Mouse (Mus musculus): Measurements from ENCODE around the gene C130026I21Rik.
"Not testable (repeated sequence)": the region's sequence is repeated elsewhere in the genome, so short reads cannot be mapped to it uniquely, and the experiment has no call there.

Gene C130026I21Rik

GRCm38 (mm10) chr1:85033616-85034015 lies 236.8 kb downstream of the C130026I21Rik start:
- not testable (repeated sequence) for DNase-seq (ENCODE audit: low read depth, low spot score)

DNA sequence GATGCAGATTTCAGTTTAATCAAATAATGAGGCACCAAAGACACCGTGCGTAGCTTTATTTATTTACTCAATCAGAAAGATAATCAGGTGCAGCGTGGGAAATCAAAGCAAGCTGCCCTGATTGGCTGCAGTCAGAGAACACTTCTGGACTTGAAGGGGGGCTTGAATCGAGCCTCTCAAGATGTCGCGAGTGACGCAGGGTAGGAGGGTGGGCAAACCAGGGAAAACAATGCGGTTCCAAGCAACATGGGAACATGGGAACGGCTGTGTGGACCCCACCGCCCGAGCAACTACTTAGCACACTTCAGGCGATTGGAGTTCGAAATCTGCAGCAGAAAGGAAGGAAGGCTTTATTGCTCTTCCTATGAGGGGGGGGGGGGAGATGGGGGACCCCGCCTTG lies 240.2 kb downstream of the C130026I21Rik start:
- not testable (repeated sequence) for DNase-seq (ENCODE audit: low read depth, low spot score)

- DNase-seq (ENCODE audit: low read depth, low spot score), result not testable (repeated sequence)
Measured at GRCm38 (mm10) chr1:85011933-85012332, 258.4 kb downstream of the C130026I21Rik start.

DNA sequence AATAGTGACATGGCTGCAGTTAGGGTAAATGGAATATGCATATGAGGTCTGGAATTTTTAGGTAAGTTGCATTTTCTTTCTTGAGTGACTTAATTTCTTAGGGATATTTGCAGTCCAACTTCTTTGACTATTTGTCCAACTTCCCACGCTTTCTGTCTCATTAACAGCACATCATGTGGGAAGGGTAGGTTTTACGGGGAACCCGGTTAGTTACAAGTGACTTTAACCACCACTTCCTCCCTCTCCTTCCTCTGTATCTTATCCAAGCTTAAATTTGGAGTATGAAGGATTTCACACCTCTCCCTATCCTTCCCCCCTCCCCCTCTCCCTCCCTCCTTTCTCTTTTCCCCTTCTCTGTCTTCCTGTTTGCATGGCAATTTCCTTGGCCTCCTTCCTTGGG lies 259.4 kb downstream of the C130026I21Rik start:
- not testable (repeated sequence) for DNase-seq (ENCODE audit: low read depth, low spot score)

DNA sequence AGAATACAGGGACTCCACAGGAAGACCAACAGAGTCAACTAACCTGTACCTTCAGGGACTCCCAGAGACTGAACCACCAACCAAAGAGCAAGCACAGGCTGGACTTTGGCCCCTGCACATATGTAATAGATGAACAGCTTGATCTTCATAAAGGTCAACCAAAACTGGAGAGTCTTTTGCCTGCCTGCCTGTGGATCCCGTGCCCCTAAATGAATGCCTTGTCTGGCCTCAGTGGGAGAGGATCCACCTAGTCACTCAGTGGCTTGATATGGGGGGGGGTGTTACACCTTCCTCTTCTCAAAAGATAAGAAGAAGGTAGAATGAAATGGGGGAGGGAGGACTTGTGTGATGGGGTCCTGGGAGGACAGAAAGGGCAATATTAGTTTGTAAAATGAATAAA lies 262.6 kb downstream of the C130026I21Rik start:
- DNase-seq (ENCODE audit: low read depth, low spot score), result not testable (repeated sequence)

- DNase-seq (ENCODE audit: low read depth, low spot score), result not testable (repeated sequence)
Measured at GRCm38 (mm10) chr1:84999241-84999640, 271.1 kb downstream of the C130026I21Rik start.

DNA sequence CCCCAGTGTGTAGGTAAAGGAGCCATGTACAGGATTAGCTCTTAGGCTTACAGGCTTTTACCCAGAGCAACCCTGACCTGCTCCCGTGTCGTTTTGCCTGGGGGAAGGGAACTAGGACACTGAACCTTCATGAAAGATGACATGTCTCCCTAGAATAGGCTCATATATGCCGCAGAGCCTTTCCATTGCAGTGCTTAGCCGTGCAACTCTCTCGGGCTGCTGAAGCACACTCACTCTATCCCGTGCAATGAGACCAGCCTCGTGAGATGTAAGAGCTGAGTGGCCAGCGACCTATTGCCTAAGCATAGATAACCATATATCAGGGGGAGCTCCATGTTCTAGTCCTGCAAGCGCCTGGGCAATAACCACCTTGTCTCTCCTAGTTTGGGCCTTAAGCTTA lies 274.1 kb downstream of the C130026I21Rik start:
- not testable (repeated sequence) for DNase-seq (ENCODE audit: low read depth, low spot score)

- DNase-seq (ENCODE audit: low read depth, low spot score), result not testable (repeated sequence)
Measured at GRCm38 (mm10) chr1:84994461-84994860, 275.9 kb downstream of the C130026I21Rik start.

GRCm38 (mm10) chr1:84993688-84994319 lies 276.6 kb downstream of the C130026I21Rik start:
- not testable (repeated sequence) for DNase-seq (ENCODE audit: low read depth, low spot score)

DNA sequence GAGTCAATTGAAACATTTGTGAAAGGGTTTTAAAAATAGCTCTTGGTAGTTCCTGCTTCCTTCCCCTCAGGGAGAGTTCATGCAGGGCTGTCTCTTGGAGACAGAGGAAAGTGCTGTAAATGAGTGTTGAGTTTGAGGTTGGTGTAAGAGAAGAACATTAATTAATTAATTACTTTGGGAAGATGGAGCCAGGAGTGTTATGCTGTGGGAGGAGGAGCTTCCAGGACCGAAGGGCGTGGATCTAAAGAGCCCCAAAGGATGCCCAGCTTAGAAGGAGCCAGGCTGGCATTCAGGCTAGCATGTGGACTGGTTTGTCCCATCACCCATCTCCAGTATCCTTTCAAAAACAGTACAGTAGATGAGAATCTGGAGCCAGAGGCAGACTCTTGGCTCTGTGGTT lies 277.1 kb downstream of the C130026I21Rik start:
- not testable (repeated sequence) for DNase-seq (ENCODE audit: low read depth, low spot score)

DNA sequence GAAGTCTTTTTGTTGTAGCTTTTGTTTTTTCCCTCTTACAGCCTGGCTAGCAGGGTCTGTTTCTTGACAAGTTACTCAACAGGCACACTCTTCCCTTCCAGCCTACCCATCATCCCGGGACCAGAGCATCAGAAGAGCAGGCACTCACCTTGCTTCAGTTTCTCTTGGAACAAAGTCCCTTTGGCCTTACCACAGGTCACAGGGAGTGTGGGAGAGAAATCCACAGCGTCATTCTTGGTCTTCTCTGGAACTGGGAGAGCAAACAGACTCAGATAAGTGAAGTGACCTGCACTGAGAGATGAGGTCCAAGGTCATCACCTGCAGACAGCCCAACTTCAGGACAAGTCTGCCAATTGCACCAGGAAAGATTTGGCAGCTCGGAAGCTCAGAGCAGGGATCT lies 277.5 kb downstream of the C130026I21Rik start:
- not testable (repeated sequence) for DNase-seq (ENCODE audit: low read depth, low spot score)

DNA sequence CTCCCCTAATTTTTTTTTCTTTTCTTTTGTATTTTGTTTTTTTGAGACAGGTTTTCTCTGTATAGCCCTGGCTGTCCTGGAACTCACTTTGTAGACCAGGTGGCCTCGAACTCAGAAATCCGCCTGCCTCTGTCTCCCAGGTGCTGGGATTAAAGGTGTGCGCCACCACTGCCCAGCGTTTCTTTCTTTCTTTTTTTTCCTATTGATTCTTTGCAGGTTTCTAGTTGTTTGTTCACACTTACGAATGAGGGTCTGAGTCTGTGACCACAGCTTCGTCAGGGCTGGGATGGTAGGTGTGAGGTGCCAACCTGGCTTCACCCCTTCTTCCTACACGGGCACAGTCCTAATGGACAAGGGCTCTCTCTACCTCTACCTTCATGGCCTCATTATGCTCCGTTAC lies 281.3 kb downstream of the C130026I21Rik start:
- not testable (repeated sequence) for DNase-seq (ENCODE audit: low read depth, low spot score)

- not testable (repeated sequence) for DNase-seq (ENCODE audit: low read depth, low spot score)
Measured at GRCm38 (mm10) chr1:84987729-84988128, 282.6 kb downstream of the C130026I21Rik start.

DNA sequence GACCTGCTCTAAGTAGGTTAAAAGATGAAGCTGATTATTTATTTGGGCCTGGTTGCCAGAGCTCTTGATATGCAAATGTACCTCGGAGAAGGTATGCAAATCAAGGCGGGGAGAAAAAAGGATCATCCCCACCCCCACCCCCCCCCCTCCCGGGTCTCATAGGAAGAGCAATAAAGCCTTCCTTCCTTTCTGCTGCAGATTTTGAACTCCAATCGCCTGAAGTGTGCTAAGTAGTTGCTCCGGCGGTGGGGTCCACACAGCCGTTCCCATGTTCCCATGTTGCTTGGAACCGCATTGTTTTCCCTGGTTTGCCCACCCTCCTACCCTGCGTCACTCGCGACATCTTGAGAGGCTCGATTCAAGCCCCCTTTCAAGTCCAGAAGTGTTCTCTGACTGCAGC lies 308.6 kb downstream of the C130026I21Rik start:
- DNase-seq (ENCODE audit: low read depth, low spot score), result not testable (repeated sequence)

DNA sequence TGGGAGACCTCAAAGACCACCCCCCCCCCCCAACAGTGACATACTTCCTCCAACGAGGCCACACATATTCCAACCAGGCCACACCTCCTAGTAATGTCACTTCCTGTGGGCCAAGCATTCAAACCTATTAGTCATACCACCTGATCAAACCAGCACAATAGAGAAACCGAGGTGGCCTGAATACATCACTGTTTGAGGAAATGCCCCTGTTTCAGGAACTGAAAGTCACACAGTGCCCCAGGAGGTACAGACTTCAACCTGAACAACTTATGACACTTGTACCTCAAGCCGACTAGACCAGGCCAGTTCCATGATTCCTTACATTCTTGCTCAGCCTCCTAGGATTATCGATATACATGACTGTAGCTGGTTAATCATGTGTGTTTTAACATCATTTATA lies 312.7 kb downstream of the C130026I21Rik start:
- not testable (repeated sequence) for DNase-seq (ENCODE audit: low read depth, low spot score)

DNA sequence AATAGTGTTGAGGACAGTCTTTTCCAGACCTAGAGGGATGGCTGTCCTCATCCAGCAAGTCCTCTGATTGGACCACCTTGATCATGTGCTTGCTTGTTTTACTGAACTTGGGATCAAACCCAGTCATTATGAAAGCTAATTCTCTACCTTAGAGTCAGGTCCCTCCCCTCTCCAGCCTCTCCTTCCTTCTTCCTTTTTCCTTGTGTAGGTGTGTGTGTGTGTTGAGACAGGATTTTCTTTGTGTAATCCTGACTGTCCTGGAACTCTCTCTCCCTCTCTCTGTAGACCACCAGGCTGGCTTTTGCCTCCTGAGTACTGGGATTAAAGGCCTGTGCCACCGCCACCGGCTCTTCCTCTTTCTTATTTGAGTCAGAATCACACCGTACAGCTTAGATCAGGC lies 313.6 kb downstream of the C130026I21Rik start:
- not testable (repeated sequence) for DNase-seq (ENCODE audit: low read depth, low spot score)

GRCm38 (mm10) chr1:84952456-84953181 lies 317.7 kb downstream of the C130026I21Rik start:
- DNase-seq (ENCODE audit: low read depth, low spot score), result no peak

GRCm38 (mm10) chr1:84951566-84951965 lies 318.8 kb downstream of the C130026I21Rik start:
- DNase-seq (ENCODE audit: low read depth, low spot score), result no peak

- no peak for DNase-seq (ENCODE audit: low read depth, low spot score)
Measured at GRCm38 (mm10) chr1:84947390-84947789, 323.0 kb downstream of the C130026I21Rik start.

DNA sequence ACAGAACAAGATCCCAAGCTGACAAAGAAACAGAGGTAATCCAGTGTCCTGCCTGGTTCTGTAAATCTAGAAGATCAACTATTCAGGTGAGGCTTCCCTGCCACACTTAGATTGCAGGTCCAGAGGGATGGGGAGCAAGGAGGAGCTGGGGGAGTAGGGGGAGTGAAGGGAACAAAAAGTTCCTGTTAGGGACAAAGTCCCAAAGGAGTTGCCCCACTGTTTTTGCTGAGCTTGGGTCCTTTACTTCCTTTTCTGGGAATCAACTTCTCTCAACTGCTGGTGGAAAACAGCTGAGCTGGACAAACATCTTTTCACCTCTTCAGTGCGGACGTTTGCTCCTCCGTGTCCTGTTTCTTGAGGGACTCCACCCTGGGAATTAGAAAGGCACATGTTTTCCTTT lies 324.4 kb downstream of the C130026I21Rik start:
- DNase-seq (ENCODE audit: low read depth, low spot score), result no peak

DNA sequence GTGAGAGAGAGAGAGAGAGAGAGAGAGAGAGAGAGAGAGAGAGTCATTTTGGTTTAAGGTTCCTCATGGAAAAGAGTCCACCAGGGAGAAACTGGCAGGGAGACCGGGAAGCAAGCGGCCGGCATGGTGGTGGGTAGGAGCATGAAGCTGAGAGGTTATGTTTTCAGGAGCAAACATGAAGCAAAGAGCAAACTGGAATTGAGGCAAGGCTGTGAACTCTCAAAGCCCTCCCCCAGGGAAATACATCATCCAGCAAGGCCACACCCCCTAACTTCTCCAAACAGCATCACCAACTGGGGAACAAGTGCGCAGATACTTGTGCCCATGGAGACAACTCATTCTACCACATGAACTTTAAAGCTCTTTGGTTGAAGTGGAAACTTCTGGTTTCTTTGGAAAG lies 326.8 kb downstream of the C130026I21Rik start:
- DNase-seq (ENCODE audit: low read depth, low spot score), result no peak
